In the genomic region with DNA sequence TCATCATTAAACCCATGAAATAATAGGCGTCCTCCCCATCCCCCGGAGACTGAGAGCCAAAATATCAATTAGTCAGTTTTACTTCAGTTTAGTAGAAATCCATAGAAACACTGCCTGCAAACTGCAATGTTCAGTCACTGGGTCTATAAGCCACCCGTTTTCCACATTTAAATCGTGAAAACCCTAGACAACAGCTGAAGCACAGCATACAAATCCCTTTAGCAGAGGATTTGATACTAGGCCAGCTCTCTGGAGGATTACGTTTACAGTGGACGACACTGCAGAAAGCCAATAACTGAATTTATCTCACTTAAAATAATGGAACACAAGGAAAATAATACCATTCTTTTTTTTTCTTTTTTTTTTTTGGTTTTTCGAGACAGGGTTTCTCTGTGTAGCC, we compare ENCODE assay signal across 8 mouse cellular contexts. TPM values are rescaled to one million over a fixed set of nuclear protein-coding genes. Genes with fewer than 3 reads are reported as not detected.
DNase-seq lines count a peak whose midpoint lies in the region; ATAC-seq and TF ChIP-seq lines count a peak whose summit lies in the region.

No protein-coding gene starts in this region.

- intact Hi-C loops in left cerebral cortex, adult 2 months (cut with DNase I) = loop anchor here (5.0 to 10.0 kb wide), 2 partner anchors 75 to 327 kb away; no protein-coding TSS in a partner anchor
- intact Hi-C loops in left cerebral cortex, postnatal 25 days (cut with DNase I) = loop anchor here (5.0 kb wide), 1 partner anchor 70 kb away; no protein-coding TSS in a partner anchor
- intact Hi-C loops in gastrocnemius, postnatal 14 days (cut with DNase I; ENCODE audit: low total_unique reads) = no loop called here

- H3K27ac ChIP-seq in left cerebral cortex, adult 2 months = no peak overlapping the region
- H3K27ac ChIP-seq in cortical plate, adult 2 months (ENCODE audit: insufficient read depth, low read length) = no peak overlapping the region
- H3K27ac ChIP-seq in intestine, embryonic 15.5 days = no peak overlapping the region
- no peak overlapping the region for H3K27ac ChIP-seq in neural tube, embryonic 13.5 days (replicated peaks)

- peaks cover 4% of the 10 kb centered on the region; the same call in 1 of the 2 replicates for H3K4me1 ChIP-seq in cortical plate, adult 2 months (ENCODE audit: control insufficient read depth, insufficient read depth, low read length)
- peaks cover 16% of the 10 kb centered on the region for H3K4me1 ChIP-seq in intestine, embryonic 15.5 days (replicated peaks)
- peaks cover 37% of the 10 kb centered on the region for H3K4me1 ChIP-seq in neural tube, embryonic 13.5 days (replicated peaks)

- 24% methylated on average over 7 of the region's 7 CpGs for WGBS in intestine, embryonic 15.5 days
- 29% methylated on average over 7 of the region's 7 CpGs for WGBS in neural tube, embryonic 13.5 days

- no peak for TF ChIP-seq POLR2A in cortical plate, adult 2 months (IDR thresholded peaks at IDR 0.05; ENCODE audit: extremely low read depth, insufficient read depth, low read length)

- peak overlapping the region; percentile 64 for H3K4me3 ChIP-seq in left cerebral cortex, adult 2 months
- H3K4me3 ChIP-seq in cortical plate, adult 2 months (ENCODE audit: insufficient read depth, low read length) = peak overlapping the region; percentile 98
- H3K4me3 ChIP-seq in intestine, embryonic 15.5 days (replicated peaks) = peak overlapping the region; percentile 64
- H3K4me3 ChIP-seq in neural tube, embryonic 13.5 days = peak overlapping the region; percentile 86

- peak overlapping the region; percentile 70 for H3K4me2 ChIP-seq in intestine, embryonic 15.5 days (replicated peaks)
- peak overlapping the region; percentile 86 for H3K4me2 ChIP-seq in neural tube, embryonic 13.5 days

- peaks cover 19% of the 10 kb centered on the region for H3K36me3 ChIP-seq in intestine, embryonic 15.5 days
- H3K36me3 ChIP-seq in neural tube, embryonic 13.5 days = peaks cover 21% of the 10 kb centered on the region

- H3K9ac ChIP-seq in intestine, embryonic 15.5 days = peak overlapping the region; percentile 39
- peak overlapping the region; percentile 89 for H3K9ac ChIP-seq in neural tube, embryonic 13.5 days

- H3K27me3 ChIP-seq in intestine, embryonic 15.5 days (replicated peaks) = no peaks in the 10 kb centered on the region
- no peaks in the 10 kb centered on the region for H3K27me3 ChIP-seq in neural tube, embryonic 13.5 days

- H3K9me3 ChIP-seq in intestine, embryonic 15.5 days = no peaks in the 10 kb centered on the region
- no peaks in the 10 kb centered on the region for H3K9me3 ChIP-seq in neural tube, embryonic 13.5 days

- no peak for ATAC-seq in intestine, embryonic 15.5 days
- no peak for ATAC-seq in neural tube, embryonic 13.5 days (ENCODE audit: low read depth)

- no peak for TF ChIP-seq CTCF in left cerebral cortex, adult 2 months (IDR thresholded peaks at IDR 0.05)
- no peak for TF ChIP-seq CTCF in cortical plate, adult 2 months (IDR thresholded peaks at IDR 0.05; ENCODE audit: extremely low read depth, insufficient read depth, low read length)

- no peak for DNase-seq in left cerebral cortex, adult 2 months (ENCODE audit: extremely low spot score in 1 of 2, low spot score in 2 of 2)
- DNase-seq in left cerebral cortex, postnatal 25 days (ENCODE audit: low spot score in 2 of 2) = no peak
- no peak for DNase-seq in kidney, postnatal 36 days
- no peak for DNase-seq in gastrocnemius, postnatal 14 days
- DNase-seq in thymus, postnatal 36 days = no peak

RNA-seq across cellular contexts. Expression of gene Rsrc2, which starts 1.6 kb away (rescaled TPM):
- 10 to 100 TPM; 84.2 to 84.8 TPM for total RNA-seq in left cerebral cortex, adult 2 months (2021)
- total RNA-seq in left cerebral cortex, postnatal 25 days (2021) = 10 to 100 TPM; 78.6 to 87.1 TPM
- 81.9 and 92.7 TPM in 2 replicates for polyA plus RNA-seq in cortical plate, adult 2 months (2012; rRNA removed)
- 90.5 and 100 TPM in 2 replicates for polyA plus RNA-seq in intestine, embryonic 15.5 days (2015; fragmentation: Nextera tagmentation; extraction: Ambion mirVana)
- 153 and 168 TPM in 2 replicates for polyA plus RNA-seq in neural tube, embryonic 13.5 days (2015; fragmentation: Nextera tagmentation; extraction: Ambion mirVana)
- total RNA-seq in gastrocnemius, postnatal 14 days (2021) = 10 to 100 TPM; 42.3 to 48.2 TPM

RNA-seq across cellular contexts. Expression of gene Kntc1, which starts 1.9 kb away (rescaled TPM):
- total RNA-seq in left cerebral cortex, adult 2 months (2021) = 1 to 10 TPM in 1 of 2 experiments, under 1 TPM in 1; 0.68 to 1.1 TPM
- total RNA-seq in left cerebral cortex, postnatal 25 days (2021) = 1 to 10 TPM in 1 of 2 experiments, under 1 TPM in 1; 0.83 to 1.3 TPM
- 0.74 and 1.0 TPM in 2 replicates for polyA plus RNA-seq in cortical plate, adult 2 months (2012; rRNA removed)
- 19.7 and 21.7 TPM in 2 replicates for polyA plus RNA-seq in intestine, embryonic 15.5 days (2015; fragmentation: Nextera tagmentation; extraction: Ambion mirVana)
- polyA plus RNA-seq in neural tube, embryonic 13.5 days (2015; fragmentation: Nextera tagmentation; extraction: Ambion mirVana) = 4.4 and 4.6 TPM in 2 replicates
- total RNA-seq in gastrocnemius, postnatal 14 days (2021) = 1 to 10 TPM in 1 of 2 experiments, under 1 TPM in 1; 0.89 to 2.0 TPM

RNA-seq across cellular contexts. Expression of gene Zcchc8, which starts 26.7 kb away (rescaled TPM):
- total RNA-seq in left cerebral cortex, adult 2 months (2021) = 10 to 100 TPM; 40.5 to 47.3 TPM
- 10 to 100 TPM; 37.4 to 50.3 TPM for total RNA-seq in left cerebral cortex, postnatal 25 days (2021)
- polyA plus RNA-seq in cortical plate, adult 2 months (2012; rRNA removed) = 42.6 and 47.3 TPM in 2 replicates
- 63.1 and 68.9 TPM in 2 replicates for polyA plus RNA-seq in intestine, embryonic 15.5 days (2015; fragmentation: Nextera tagmentation; extraction: Ambion mirVana)
- polyA plus RNA-seq in neural tube, embryonic 13.5 days (2015; fragmentation: Nextera tagmentation; extraction: Ambion mirVana) = 71.8 and 72.0 TPM in 2 replicates
- 10 to 100 TPM; 20.3 to 23.8 TPM for total RNA-seq in gastrocnemius, postnatal 14 days (2021)
